Mouse (Mus musculus) forelimb bud, embryonic 11.5 days (tissue): ENCODE data around the gene Cyb5rl.

ENCODE experiments used
- DNase-seq: peaks from one replicate; pipeline ENCODE4 v3.0.0-alpha.2; 2012; ENCODE audit warnings: low read depth, low spot score

Cyb5rl gene

DNA sequence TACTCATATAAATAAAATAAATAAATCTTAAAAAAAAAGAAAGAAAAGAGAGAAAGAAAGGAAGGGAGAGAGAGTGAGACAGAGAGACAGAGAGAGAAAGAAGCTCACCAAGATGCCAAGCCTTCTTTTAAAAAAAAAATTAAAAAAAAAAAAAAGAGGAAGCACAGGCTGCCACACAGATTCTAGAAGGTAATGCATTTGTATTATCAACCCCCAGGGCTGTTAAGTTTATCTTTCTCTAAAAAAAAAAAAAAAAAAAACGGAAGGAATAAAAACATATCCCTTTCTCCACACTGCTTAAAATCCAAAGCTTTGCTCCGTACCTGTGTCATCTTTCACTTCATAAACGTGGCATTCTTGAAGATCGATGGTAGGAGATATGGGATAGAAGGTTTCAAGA is 5.2 kb upstream of the Cyb5rl start:
- no peak for DNase-seq

DNA sequence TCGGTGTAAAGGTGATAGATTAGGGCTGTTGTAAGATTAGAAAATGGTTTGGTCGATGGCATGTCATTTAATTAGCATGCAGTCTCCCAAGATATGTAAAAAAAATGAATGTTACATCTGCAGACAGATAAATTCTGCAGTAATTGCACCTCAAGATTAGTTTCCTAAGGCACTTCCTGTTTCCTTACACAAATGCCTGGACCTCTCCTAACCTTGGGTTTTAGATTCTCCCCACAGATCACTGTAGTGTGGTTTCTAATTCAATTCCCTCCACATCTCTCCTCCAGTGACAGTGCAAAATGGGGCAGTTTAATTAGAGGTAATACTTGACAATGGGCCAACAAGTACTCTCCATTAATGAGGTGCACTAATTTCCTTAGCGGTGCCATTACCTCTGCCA is 3.6 kb upstream of the Cyb5rl start:
- DNase-seq: no peak

DNA sequence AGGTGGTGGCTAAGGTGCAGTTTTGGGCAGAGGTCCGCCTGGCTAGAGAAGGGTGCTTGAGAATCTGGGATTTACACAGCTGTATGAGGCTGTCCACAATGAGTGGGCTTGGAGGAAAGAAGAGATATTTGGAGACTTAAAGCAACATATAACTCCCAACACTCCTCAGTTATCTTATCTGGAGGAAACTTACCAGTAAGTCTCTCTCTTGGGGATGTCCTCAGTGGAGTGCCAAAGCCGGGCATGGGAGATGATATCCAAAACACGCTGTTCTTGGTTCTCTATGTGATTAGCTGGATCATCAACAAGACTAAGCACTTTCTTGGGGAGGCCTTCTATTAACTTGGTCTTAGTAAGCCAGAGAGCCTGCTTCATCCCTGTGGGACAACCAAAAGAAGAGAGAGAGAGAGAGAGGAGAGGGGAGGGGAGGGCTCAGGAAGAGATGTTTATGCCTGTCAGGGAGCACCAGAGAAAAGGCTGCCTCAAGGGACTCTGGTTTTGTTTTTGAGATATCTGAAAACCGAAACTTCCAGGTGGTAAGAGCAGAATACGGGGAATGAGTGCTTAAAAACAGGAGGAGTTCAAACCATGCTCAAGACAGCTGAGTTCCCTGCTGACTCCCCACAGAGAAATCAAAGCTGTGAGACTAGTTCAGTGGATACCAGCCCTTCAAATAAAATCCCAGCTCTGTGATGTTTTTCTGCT is 2.2 kb upstream of the Cyb5rl start:
- DNase-seq: no peak

DNA sequence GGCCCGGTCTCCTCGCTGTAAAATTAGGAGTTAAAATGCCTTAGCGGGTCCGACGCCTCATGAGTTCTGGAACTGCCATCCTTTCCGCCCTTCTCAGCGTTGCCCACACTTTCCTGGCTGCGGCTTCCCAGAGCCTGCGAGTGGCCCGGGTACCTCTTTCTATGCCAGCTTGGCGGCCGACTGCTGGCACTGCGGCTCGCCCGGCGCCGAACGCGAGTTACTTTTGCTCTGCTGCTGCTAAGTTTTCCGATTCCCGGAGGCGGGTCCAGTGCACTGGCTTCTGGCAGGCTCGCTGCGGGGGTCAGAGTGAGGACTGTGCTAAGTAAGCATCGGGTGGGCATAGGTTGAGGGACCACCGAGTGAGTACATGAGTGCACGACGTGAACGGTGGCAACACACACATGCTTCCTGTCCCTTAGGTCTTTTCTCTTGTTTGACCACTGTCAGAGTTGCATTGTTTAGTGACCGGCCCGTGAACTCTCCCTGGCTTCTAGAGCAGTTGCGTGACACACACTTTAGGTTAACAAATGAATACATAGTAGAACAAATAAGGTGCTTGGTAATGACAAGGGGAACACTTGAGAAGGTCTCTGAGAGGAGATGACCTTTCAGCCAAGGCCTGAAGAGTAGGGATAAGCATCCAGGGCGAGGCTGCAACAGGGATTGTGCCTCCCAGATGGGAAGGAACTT is 508 bp downstream of the Cyb5rl start:
- no peak for DNase-seq

DNA sequence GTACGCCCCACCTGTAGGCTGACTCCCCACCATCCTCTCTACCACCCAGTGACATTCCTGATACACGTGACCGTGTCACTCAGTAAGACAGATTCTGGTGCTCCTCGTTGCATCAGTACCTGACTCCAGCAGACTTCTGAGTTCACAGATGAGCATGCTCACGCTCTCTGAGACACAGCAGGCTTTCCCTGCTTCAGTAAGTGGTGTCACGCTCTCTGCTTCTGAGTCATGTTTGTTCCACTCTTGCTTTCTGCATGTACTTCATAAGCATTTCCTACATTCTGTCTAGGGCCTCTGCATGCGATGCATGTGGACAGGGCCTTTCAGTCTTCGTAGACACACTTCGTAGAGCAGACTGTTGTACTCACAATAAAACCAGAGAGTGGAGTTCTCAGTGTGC is 5.6 kb downstream of the Cyb5rl start:
- no peak for DNase-seq

DNA sequence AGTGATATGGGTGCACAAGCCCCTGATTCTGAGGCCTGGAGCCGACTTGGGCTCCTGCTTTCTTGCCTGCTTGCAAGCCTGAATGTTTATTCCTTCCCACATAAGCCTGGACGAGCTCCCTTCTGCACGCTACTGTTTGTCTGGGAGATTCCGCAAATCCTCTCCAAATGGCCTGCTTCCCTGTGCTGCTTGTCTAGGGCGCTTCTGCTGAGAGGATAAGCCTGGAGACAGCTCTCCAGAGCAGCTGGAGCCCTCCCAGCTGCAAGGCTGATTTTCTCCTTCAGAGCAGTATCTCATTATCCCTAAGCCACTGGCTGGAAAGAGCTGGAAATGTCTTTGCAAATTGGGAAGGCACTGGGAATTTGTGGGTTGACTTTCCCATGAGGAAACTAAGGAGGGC is 8.7 kb downstream of the Cyb5rl start:
- no peak for DNase-seq

DNA sequence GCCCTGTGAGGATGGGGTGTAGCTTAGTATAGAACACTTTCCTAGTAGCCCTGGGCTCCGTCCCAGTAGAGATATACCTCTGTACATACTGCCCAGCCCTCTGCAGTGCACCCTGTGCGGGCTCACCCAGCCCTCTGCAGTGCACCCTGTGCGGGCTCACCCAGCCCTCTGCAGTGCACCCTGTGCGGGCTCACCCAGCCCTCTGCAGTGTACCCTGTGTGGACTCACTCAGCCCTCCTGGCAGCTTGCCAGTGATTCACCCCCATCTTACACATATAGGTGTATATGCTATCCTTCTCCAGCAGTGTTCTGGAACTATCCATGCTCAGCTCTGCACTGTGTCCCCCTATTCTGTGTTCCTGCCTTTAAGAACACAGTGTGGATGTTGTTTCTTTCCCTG is 12.1 kb downstream of the Cyb5rl start:
- no peak for DNase-seq

DNA sequence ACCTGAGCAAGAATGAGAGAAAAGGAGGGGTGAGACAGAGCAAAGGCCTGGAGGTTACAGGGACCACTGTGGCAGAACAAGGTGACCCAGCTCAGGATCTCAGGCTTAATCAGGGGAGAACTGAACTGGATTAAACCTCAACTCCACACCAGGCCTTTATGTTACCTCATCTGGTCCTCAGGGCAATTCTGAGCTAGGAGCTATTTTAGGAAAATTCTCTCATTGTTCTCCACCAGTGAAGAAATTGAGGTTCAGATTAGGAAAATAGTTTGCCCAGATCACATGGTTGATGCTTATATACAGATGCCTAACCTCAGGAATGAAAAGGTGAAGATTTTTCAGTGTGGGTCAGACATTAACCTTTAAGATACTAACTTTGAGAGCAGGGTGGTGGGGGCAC is 12.9 kb downstream of the Cyb5rl start:
- no peak for DNase-seq

DNA sequence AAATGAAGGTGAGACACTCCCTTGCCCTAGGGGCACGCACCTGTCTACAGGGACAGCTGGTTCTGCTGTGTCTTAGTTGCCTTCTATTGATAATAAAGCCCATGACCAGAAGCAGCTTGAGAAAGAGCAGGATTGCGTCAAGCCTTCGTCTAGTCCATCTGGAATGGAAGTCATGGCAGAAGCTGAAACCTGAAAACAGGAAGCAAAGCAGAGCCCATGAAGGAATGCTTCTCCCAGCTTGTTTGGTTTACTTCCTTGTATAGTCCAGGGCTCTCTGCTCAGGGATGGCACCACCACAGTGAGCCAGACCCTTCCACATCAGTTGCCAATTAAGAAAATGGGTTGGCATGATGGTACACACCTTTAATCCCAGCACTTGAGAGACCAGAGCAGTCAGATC is 15.4 kb downstream of the Cyb5rl start:
- DNase-seq: no peak

DNA sequence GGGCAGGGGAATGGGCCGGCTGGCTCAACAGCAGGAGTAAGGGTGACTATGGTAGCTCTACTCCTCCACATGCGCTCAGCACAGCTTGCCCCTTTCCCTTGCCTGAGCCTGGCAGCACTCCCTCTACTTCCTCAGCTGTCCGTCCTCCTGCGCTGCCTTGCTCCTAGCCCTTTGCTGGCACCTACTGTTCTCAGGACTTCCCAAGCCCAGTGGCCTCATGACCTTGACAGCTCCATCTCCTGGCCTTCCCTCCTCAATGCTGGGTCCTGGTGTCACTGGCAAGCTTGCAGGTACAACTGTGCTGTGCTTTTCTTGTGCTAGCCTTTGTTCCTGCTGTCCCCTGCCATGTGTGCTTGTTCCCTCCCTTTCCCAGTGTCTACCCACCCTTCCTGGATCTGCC is 16.3 kb downstream of the Cyb5rl start:
- DNase-seq: no peak

DNA sequence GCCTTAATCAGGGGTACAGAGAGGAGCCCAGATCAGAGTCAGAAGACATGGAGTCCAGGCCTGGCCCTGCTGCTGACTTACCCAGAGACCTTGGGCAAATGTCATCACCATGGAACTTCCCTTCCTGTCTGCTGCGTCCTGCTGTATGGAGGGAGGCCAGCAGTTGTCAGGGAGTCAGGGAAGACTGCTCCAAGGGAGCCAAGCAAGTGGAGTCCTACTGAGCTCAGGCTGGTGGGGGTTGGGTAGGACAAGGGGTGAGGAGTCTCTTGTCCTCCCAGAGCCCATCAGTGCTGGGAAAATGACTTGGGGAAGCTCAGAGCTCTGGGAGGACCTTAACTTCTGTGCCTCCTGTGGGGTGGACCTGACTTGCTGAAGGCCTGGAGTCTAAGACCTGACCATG is 17.6 kb downstream of the Cyb5rl start:
- DNase-seq: no peak

DNA sequence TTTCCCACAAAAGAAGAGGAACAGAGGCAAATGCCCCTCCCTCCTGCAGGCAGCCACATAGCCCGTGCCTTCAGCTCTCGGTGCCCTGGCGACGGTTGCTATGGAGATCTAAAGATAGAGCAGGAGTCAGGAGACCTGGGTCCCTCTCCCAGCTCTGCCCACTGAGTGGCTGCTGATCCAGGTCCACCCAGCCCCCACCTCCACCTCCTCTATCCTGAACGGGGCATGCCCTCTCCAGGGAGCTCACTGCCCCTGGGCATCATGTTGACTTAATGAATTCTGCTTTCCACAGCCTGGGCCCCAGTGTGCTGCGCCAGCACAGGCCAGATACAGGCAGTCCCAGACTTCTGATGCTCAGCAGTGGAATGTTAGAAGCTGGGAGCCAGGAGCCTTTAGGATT is 18.1 kb downstream of the Cyb5rl start:
- DNase-seq: no peak

DNA sequence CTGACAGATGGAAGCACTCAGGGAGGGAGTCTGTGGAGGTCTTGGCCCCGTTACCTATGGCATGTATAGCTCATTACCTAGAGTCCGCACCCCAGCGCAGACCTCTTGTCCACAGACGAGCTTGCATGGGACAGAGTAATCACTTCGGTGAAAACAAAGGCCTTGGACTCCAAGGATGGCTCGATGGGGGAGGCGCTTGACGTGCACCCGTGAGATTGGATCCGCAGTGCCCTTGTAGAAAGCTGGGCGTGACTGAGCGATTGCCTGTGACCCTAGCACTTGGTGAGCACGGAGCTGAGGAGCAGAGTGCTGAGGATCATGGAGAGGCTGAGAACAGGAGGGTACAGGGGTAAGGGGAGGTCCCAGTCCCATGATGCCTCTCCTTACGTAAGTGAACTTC is 24.9 kb downstream of the Cyb5rl start:
- no peak for DNase-seq

DNA sequence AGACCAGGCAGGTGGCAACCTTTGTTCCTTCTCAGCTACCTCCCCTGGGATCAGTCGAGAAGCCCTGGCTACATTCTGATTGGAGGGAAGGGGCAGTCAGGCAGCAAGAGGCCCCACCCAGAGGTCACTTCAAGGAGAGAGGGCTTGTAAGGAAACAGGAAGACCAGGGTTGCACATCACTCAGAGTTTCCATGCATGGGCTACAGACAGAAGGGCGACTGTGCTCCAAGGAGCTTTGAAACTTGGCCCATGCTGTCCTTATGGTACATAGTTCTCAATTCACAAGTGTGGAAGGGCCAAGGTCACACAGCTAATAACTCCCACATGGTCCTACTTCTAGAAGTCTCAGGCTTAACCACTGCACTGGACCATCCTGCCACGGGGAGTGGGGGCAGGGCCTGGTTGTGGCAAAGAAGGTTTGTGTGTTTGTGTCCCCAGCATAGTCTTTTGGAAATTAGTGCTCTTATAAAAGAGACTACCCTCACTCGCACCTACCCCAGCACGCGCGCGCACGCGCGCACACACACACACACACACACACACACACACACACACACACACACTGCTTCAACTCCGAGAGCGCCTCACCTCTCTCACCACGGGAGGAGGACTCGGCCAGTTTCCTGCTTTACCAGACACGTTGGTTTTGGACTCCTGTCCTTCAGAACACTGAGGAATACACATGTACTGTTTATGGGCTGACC is 27.8 kb downstream of the Cyb5rl start:
- peak; percentile 61 for DNase-seq

DNA sequence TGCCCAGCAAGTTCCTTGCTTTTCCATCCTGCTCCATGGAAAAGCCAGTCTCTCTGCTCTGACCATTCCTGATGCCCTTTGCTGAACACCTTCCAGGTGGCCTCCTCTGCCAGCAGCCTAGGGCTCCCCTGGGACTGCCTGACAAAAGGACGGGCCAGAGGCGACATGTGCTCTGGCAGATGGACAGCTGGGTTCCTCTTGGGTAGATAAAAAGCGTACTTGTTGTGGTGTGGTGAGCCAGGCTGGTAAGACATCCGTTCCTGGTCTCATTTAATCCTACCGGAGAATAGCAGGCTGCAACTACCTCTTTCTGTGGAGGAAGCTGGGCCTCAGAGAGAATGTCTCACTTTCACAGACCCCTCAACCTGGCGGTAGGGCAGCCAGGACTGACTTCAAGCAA is 29.3 kb downstream of the Cyb5rl start:
- DNase-seq: no peak

DNA sequence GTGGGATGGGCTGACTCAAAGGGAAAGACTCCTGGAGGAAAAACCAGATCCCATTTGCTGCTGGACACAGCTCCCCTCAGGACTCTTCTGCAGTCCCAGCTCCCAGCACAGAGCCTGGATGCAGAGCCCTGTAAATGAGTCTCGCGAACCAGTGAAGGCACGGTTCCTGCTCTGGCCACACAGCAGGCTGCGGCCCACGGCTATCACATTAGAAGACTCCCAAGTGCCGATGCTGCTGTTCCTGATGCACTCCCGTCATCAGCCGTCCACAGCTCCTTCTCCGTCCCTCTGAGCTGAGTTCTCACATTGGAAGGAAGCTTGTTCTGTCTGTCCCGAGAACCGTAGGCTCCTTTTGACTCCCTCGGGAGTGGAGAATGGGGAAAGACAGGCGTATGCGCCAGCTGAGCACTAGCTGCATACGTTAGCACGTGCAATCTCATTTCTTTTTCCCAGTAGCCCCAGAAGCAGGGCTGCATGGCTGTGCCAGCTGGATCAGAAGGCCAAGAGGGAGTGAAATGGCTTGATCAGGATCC is 30.1 kb downstream of the Cyb5rl start, which contains the start of gene Cdcp2:
Cdcp2 (plus strand) TSS at position 51 of the 533 bp plus-strand sequence.
- DNase-seq: no peak

DNA sequence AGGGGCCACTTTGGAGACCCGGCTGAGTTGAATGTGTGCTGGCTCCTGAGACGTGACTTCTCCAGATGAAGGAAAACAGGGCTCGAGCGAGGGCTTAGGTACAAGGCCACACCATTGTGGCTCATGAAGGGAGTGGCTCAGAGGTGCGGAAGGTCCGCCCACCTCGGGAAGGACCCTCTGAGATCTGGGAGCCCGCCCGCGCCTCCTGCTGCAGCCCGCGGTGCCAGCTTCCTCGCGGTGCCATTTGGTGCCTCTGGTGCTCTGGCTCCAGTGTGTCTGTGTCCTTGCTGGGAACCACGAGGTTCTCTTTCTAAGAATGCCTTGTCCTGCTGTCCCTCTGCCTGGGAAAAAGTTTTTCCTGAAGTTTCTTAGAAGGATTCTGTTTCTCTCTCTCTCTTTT is 31.1 kb downstream of the Cyb5rl start:
- no peak for DNase-seq

DNA sequence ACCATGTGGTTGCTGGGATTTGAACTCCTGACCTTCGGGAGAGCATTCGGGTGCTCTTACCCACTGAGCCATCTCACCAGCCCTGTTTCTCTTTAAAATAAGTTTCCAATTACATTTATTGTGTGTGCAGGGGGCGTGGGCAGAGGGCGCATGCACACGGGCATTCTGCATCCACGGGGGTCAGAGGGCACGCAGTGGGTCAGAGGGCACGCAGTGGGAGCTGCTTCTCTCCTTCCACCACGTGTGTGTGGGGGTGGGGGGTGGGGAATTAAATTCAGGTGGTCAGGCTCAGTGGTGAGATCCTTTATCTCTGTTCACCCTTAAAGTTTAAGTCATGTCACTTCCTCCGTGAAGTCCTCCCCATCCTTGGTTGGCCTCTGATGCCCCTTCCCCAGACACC is 31.6 kb downstream of the Cyb5rl start:
- no peak for DNase-seq

DNA sequence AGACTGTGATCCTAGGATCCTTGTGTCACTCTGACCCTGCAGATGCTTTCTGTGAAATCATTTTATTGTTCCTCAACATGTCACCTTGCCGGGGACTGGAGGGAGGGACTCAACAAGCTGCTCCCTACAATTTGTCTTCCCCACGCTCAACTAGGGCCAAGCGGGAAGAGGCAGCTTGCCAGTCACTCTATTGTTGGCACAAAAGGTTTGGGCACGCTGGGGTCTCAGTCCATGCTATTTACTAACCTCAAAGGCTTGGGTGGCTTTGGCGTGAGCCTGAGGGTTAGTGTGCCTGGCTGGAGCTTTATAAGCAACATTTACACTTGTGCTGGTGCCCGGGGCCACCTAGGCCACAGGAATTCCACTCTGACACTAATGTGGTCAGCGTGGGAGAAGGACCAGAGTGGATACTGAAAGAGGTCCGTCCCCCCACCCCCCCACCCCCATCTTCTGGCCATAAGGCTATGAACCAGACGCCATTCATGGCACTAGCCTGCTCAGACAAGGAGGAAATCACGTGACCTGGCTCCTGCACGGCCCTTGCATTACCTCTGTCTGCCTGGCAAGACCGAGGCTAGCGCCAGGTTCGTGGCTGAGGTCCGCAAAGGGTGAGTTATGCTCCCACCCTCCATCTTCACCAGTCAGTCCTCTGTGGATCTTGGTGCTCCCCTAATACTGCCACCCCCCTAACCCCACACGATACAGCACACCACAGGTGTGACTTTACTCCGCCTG is 32.2 kb downstream of the Cyb5rl start:
- DNase-seq: no peak

DNA sequence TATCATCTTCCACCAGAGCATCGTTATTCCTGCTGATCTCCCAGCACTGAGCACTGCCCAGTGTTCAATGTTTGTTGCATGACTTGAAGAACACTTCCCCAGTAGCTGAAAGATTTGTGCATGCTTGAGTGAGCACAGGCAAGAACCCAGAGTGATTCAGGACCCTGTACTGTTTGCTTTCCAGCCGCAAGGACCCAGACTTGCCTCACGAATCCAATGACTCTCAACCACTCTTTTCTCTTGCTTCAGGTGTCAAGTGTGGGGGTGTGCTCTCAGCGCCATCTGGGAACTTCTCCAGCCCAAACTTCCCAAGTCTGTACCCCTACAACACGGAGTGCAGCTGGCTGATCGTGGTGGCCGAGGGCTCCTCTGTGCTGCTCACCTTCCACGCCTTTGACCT is 35.4 kb downstream of the Cyb5rl start:
- DNase-seq: no peak

DNA sequence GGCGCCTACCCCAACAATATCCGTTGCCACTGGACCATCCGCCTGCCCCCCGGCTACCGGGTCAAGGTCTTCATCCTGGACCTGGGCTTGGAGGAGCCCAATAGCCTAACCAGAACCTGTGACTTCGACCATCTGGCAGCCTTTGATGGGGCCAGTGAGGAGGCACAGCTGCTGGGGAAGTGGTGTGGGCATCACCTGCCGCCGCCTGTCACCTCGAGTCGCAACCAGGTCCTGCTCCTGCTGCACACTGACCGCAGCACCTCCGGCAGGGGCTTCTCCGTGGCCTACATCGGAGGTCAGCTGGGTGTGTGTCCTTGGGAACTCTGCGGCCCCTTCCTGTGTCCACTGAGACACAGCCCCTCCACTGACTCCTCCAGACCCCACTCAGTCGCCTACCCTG is 40.0 kb downstream of the Cyb5rl start:
- DNase-seq: no peak

DNA sequence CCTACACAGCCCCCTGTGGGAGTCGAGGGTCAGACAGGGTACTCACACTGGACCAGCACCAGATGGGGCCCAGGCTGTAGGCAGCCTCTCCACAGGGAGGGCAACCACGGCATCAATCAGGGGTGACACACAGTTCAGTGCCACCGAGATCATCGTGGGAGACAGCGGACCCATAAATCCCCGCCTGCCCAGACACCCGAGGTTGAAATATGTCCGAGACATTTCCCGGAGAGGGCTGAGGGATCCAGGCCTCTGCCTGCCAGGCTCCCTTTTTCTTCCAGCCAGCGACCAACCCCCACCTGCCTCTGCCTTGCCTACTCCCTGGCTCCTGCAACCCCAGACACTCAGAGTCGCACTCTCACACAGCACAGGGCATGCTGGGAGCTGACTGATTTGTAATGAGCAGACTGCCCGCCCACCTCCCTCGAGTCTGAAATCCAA is 41.5 kb downstream of the Cyb5rl start:
- no peak for DNase-seq
